14 mouse cellular contexts compared by ENCODE assay signal in genomic region chr7:16819794-16820193, GRCm38 (mm10). TPM values are rescaled to one million over a fixed set of nuclear protein-coding genes. Genes with fewer than 3 reads are reported as not detected.
A peak's percentile ranks its signal among the peaks of the same experiment; 100 is the strongest.
DNase-seq lines count a peak whose midpoint lies in the region; ATAC-seq lines count a peak whose summit lies in the region.
"Had no signal": no experiment of that assay in that cellular context is flagged by ENCODE, and none has a peak within 500 bp of the region (broad histone marks: within the 10 kb centered on the region; RNA-seq: fewer than 3 reads in every experiment).

No protein-coding gene starts in this region.

- peaks cover 6% of the 10 kb centered on the region for H3K36me3 ChIP-seq in heart, embryonic 11.5 days (ENCODE audit: control insufficient read depth, insufficient read depth, low read length)
- peaks cover 26% of the 10 kb centered on the region for H3K36me3 ChIP-seq in midbrain, embryonic 13.5 days
- 0 out of 2 replicates have a peak, but pooled peaks cover 2% of the 10 kb centered on the region for H3K36me3 ChIP-seq in midbrain, embryonic 11.5 days (ENCODE audit: control insufficient read depth, insufficient read depth, low read length)
- peaks cover 15% of the 10 kb centered on the region for H3K36me3 ChIP-seq in liver, embryonic 11.5 days (ENCODE audit: control insufficient read depth, insufficient read depth, low read length)
- H3K36me3 ChIP-seq in neural tube, embryonic 13.5 days, result peaks cover 25% of the 10 kb centered on the region

- H3K27me3 ChIP-seq in heart, embryonic 11.5 days (ENCODE audit: control insufficient read depth, insufficient read depth, low read length), result no peaks in the 10 kb centered on the region
- H3K27me3 ChIP-seq in midbrain, embryonic 13.5 days, result no peaks in the 10 kb centered on the region
- no peaks in the 10 kb centered on the region for H3K27me3 ChIP-seq in midbrain, embryonic 11.5 days (ENCODE audit: control insufficient read depth, insufficient read depth, low read length)
- no peaks in the 10 kb centered on the region for H3K27me3 ChIP-seq in liver, embryonic 11.5 days (replicated peaks; ENCODE audit: control insufficient read depth, insufficient read depth, low read length)
- H3K27me3 ChIP-seq in neural tube, embryonic 13.5 days, result no peaks in the 10 kb centered on the region
- H3K27me3 ChIP-seq: embryonic facial prominence, embryonic 12.5 days; midbrain, embryonic 12.5 days had no signal

- peak overlapping the region; percentile 38 for H3K4me2 ChIP-seq in heart, embryonic 11.5 days
- no peak overlapping the region for H3K4me2 ChIP-seq in midbrain, embryonic 13.5 days (replicated peaks)
- no peak overlapping the region for H3K4me2 ChIP-seq in midbrain, embryonic 11.5 days
- peak overlapping the region; percentile 53 for H3K4me2 ChIP-seq in liver, embryonic 11.5 days
- H3K4me2 ChIP-seq in neural tube, embryonic 13.5 days, result peak overlapping the region; percentile 18
- H3K4me2 ChIP-seq: embryonic facial prominence, embryonic 12.5 days; midbrain, embryonic 12.5 days had no signal

- peak overlapping the region; percentile 31; the same call in 1 of the 2 replicates for H3K9ac ChIP-seq in heart, embryonic 11.5 days (ENCODE audit: low read depth, low read length)
- H3K9ac ChIP-seq in midbrain, embryonic 13.5 days (replicated peaks), result 0 out of 2 replicates have a peak overlapping the region, but pooled peaks have one; percentile 8
- H3K9ac ChIP-seq in midbrain, embryonic 11.5 days (ENCODE audit: low read length), result no peak overlapping the region
- H3K9ac ChIP-seq in liver, embryonic 11.5 days (ENCODE audit: low read depth, low read length), result peak overlapping the region; percentile 53; the same call in 1 of the 2 replicates
- H3K9ac ChIP-seq in neural tube, embryonic 13.5 days, result 0 out of 2 replicates have a peak overlapping the region, but pooled peaks have one; percentile 26
- H3K9ac ChIP-seq: embryonic facial prominence, embryonic 12.5 days; midbrain, embryonic 12.5 days had no signal

- no peak for DNase-seq in heart, adult 18-20 months
- no peak for DNase-seq in midbrain, embryonic 11.5 days (ENCODE audit: low spot score, missing footprints)
- DNase-seq in liver, embryonic 11.5 days (ENCODE audit: low spot score), result no peak
- DNase-seq in yolk sac, embryonic 10.5 days (ENCODE audit: low spot score), result no peak
- no peak for DNase-seq in thymus, postnatal 14 days
- DNase-seq: adrenal gland, postnatal 10 days; layer of hippocampus, adult 9-11 months; thymus, adult 2 months had no signal

- peak; percentile 13; the same call in 1 of the 2 replicates for ATAC-seq in heart, embryonic 11.5 days (replicated peaks; ENCODE audit: insufficient number of reproducible peaks, low FRiP score, low TSS enrichment)
- no peak for ATAC-seq in midbrain, embryonic 13.5 days
- no peak for ATAC-seq in midbrain, embryonic 11.5 days (ENCODE audit: low FRiP score)
- peak; percentile 83 for ATAC-seq in liver, embryonic 11.5 days (replicated peaks; ENCODE audit: low FRiP score)
- ATAC-seq in neural tube, embryonic 13.5 days (ENCODE audit: low read depth), result no peak
- ATAC-seq: intestine, postnatal 0 days had no signal

- no peaks in the 10 kb centered on the region for H3K9me3 ChIP-seq in heart, embryonic 11.5 days (replicated peaks; ENCODE audit: control insufficient read depth, low read length)
- H3K9me3 ChIP-seq in midbrain, embryonic 13.5 days, result no peaks in the 10 kb centered on the region
- no peaks in the 10 kb centered on the region for H3K9me3 ChIP-seq in midbrain, embryonic 11.5 days (ENCODE audit: control insufficient read depth, low read length)
- no peaks in the 10 kb centered on the region for H3K9me3 ChIP-seq in liver, embryonic 11.5 days (ENCODE audit: control insufficient read depth, low read length)
- H3K9me3 ChIP-seq in neural tube, embryonic 13.5 days, result no peaks in the 10 kb centered on the region
- H3K9me3 ChIP-seq: embryonic facial prominence, embryonic 12.5 days; midbrain, embryonic 12.5 days had no signal

- peaks cover 68% of the 10 kb centered on the region for H3K4me1 ChIP-seq in heart, embryonic 11.5 days (ENCODE audit: control insufficient read depth, insufficient read depth, low read length)
- H3K4me1 ChIP-seq in midbrain, embryonic 13.5 days (replicated peaks), result peaks cover 81% of the 10 kb centered on the region
- H3K4me1 ChIP-seq in midbrain, embryonic 11.5 days (ENCODE audit: control insufficient read depth, insufficient read depth, low read length), result peaks cover 45% of the 10 kb centered on the region
- peaks cover 58% of the 10 kb centered on the region for H3K4me1 ChIP-seq in liver, embryonic 11.5 days (replicated peaks; ENCODE audit: control insufficient read depth, insufficient read depth, low read length)
- H3K4me1 ChIP-seq in neural tube, embryonic 13.5 days (replicated peaks), result peaks cover 79% of the 10 kb centered on the region

- no peak overlapping the region for H3K27ac ChIP-seq in heart, embryonic 11.5 days (ENCODE audit: low read depth, low read length)
- H3K27ac ChIP-seq in midbrain, embryonic 13.5 days, result no peak overlapping the region
- no peak overlapping the region for H3K27ac ChIP-seq in midbrain, embryonic 11.5 days (ENCODE audit: low read depth, low read length)
- peak overlapping the region; percentile 66 for H3K27ac ChIP-seq in liver, embryonic 11.5 days (ENCODE audit: low read depth, low read length)
- 0 out of 2 replicates have a peak overlapping the region, but pooled peaks have one; percentile 19 for H3K27ac ChIP-seq in neural tube, embryonic 13.5 days (replicated peaks)
- H3K27ac ChIP-seq: embryonic facial prominence, embryonic 12.5 days; midbrain, embryonic 12.5 days had no signal

- 42% methylated on average over 5 of the region's 5 CpGs for WGBS in heart, embryonic 11.5 days (ENCODE audit: insufficient replicate concordance)
- WGBS in midbrain, embryonic 13.5 days, result 71% methylated on average over 5 of the region's 5 CpGs
- 81% methylated on average over 5 of the region's 5 CpGs for WGBS in midbrain, embryonic 11.5 days
- WGBS in liver, embryonic 11.5 days, result 35% methylated on average over 5 of the region's 5 CpGs
- 79% methylated on average over 5 of the region's 5 CpGs for WGBS in neural tube, embryonic 13.5 days

- H3K4me3 ChIP-seq in heart, embryonic 11.5 days (ENCODE audit: low read depth, low read length), result no peak overlapping the region
- no peak overlapping the region; the same call in 1 of the 2 replicates for H3K4me3 ChIP-seq in midbrain, embryonic 13.5 days (replicated peaks)
- H3K4me3 ChIP-seq in midbrain, embryonic 11.5 days (ENCODE audit: low read depth, low read length), result no peak overlapping the region
- H3K4me3 ChIP-seq in liver, embryonic 11.5 days (ENCODE audit: low read depth, low read length), result no peak overlapping the region
- H3K4me3 ChIP-seq in neural tube, embryonic 13.5 days, result no peak overlapping the region
- H3K4me3 ChIP-seq: embryonic facial prominence, embryonic 12.5 days; midbrain, embryonic 12.5 days had no signal

RNA-seq across cellular contexts. Expression of gene Fkrp, which starts 3.3 kb away (rescaled TPM):
- polyA plus RNA-seq in heart, embryonic 11.5 days (2014; fragmentation: Nextera tagmentation; extraction: Ambion mirVana), result 25.6 and 27.7 TPM in 2 replicates
- total RNA-seq in heart, adult 18-20 months (2021), result 10 to 100 TPM; 49.1 to 53.1 TPM
- polyA plus RNA-seq in midbrain, embryonic 13.5 days (2015; fragmentation: Nextera tagmentation; extraction: Ambion mirVana), result 43.9 and 46.1 TPM in 2 replicates
- 24.3 and 25.9 TPM in 2 replicates for polyA plus RNA-seq in midbrain, embryonic 11.5 days (2014; fragmentation: Nextera tagmentation; extraction: Ambion mirVana)
- polyA plus RNA-seq in liver, embryonic 11.5 days (2014; fragmentation: Nextera tagmentation; extraction: Ambion mirVana), result 20.3 and 22.9 TPM in 2 replicates
- polyA plus RNA-seq in neural tube, embryonic 13.5 days (2015; fragmentation: Nextera tagmentation; extraction: Ambion mirVana), result 40.0 and 45.9 TPM in 2 replicates

RNA-seq across cellular contexts. Expression of gene Strn4, which starts 4.1 kb away (rescaled TPM):
- polyA plus RNA-seq in heart, embryonic 11.5 days (2014; fragmentation: Nextera tagmentation; extraction: Ambion mirVana), result 81.4 and 86.8 TPM in 2 replicates
- 10 to 100 TPM; 50.3 to 60.0 TPM for total RNA-seq in heart, adult 18-20 months (2021)
- 184 and 186 TPM in 2 replicates for polyA plus RNA-seq in midbrain, embryonic 13.5 days (2015; fragmentation: Nextera tagmentation; extraction: Ambion mirVana)
- polyA plus RNA-seq in midbrain, embryonic 11.5 days (2014; fragmentation: Nextera tagmentation; extraction: Ambion mirVana), result 111 and 115 TPM in 2 replicates
- polyA plus RNA-seq in liver, embryonic 11.5 days (2014; fragmentation: Nextera tagmentation; extraction: Ambion mirVana), result 74.8 and 80.9 TPM in 2 replicates
- 155 and 174 TPM in 2 replicates for polyA plus RNA-seq in neural tube, embryonic 13.5 days (2015; fragmentation: Nextera tagmentation; extraction: Ambion mirVana)

RNA-seq across cellular contexts. Expression of gene Prkd2, which starts 22.9 kb away (rescaled TPM):
- polyA plus RNA-seq in heart, embryonic 11.5 days (2014; fragmentation: Nextera tagmentation; extraction: Ambion mirVana), result 10.8 and 11.6 TPM in 2 replicates
- total RNA-seq in heart, adult 18-20 months (2021), result 10 to 100 TPM; 19.7 to 22.2 TPM
- 6.4 and 6.6 TPM in 2 replicates for polyA plus RNA-seq in midbrain, embryonic 13.5 days (2015; fragmentation: Nextera tagmentation; extraction: Ambion mirVana)
- 9.2 and 10.3 TPM in 2 replicates for polyA plus RNA-seq in midbrain, embryonic 11.5 days (2014; fragmentation: Nextera tagmentation; extraction: Ambion mirVana)
- 7.6 and 8.4 TPM in 2 replicates for polyA plus RNA-seq in liver, embryonic 11.5 days (2014; fragmentation: Nextera tagmentation; extraction: Ambion mirVana)
- polyA plus RNA-seq in neural tube, embryonic 13.5 days (2015; fragmentation: Nextera tagmentation; extraction: Ambion mirVana), result 6.3 and 6.8 TPM in 2 replicates

RNA-seq across cellular contexts. Expression of gene Slc1a5, which starts 38.7 kb away (rescaled TPM):
- polyA plus RNA-seq in heart, embryonic 11.5 days (2014; fragmentation: Nextera tagmentation; extraction: Ambion mirVana), result 26.9 and 30.1 TPM in 2 replicates
- total RNA-seq in heart, adult 18-20 months (2021), result 10 to 100 TPM; 13.0 to 26.3 TPM
- 13.8 and 14.9 TPM in 2 replicates for polyA plus RNA-seq in midbrain, embryonic 13.5 days (2015; fragmentation: Nextera tagmentation; extraction: Ambion mirVana)
- 20.7 and 23.2 TPM in 2 replicates for polyA plus RNA-seq in midbrain, embryonic 11.5 days (2014; fragmentation: Nextera tagmentation; extraction: Ambion mirVana)
- polyA plus RNA-seq in liver, embryonic 11.5 days (2014; fragmentation: Nextera tagmentation; extraction: Ambion mirVana), result 58.4 and 67.9 TPM in 2 replicates
- polyA plus RNA-seq in neural tube, embryonic 13.5 days (2015; fragmentation: Nextera tagmentation; extraction: Ambion mirVana), result 8.8 and 9.0 TPM in 2 replicates

RNA-seq across cellular contexts. Expression of gene Dact3, which starts 55.3 kb away (rescaled TPM):
- polyA plus RNA-seq in heart, embryonic 11.5 days (2014; fragmentation: Nextera tagmentation; extraction: Ambion mirVana), result 9.5 and 10.6 TPM in 2 replicates
- 1 to 10 TPM; 8.7 to 9.4 TPM for total RNA-seq in heart, adult 18-20 months (2021)
- polyA plus RNA-seq in midbrain, embryonic 13.5 days (2015; fragmentation: Nextera tagmentation; extraction: Ambion mirVana), result 2.8 and 2.9 TPM in 2 replicates
- 4.8 and 5.3 TPM in 2 replicates for polyA plus RNA-seq in midbrain, embryonic 11.5 days (2014; fragmentation: Nextera tagmentation; extraction: Ambion mirVana)
- 2.5 and 2.6 TPM in 2 replicates for polyA plus RNA-seq in liver, embryonic 11.5 days (2014; fragmentation: Nextera tagmentation; extraction: Ambion mirVana)
- 3.7 and 3.9 TPM in 2 replicates for polyA plus RNA-seq in neural tube, embryonic 13.5 days (2015; fragmentation: Nextera tagmentation; extraction: Ambion mirVana)

Comparison
In these comparisons a context has a peak if more than half of its experiments do, and no peak if none do; other contexts are left out.
1. ATAC-seq: peak in heart, embryonic 11.5 days (single experiment) and liver, embryonic 11.5 days (single experiment); none in midbrain, embryonic 13.5 days (single experiment), midbrain, embryonic 11.5 days (single experiment) and neural tube, embryonic 13.5 days (single experiment).
2. H3K27ac ChIP-seq: peak in liver, embryonic 11.5 days (single experiment) and neural tube, embryonic 13.5 days (single experiment); none in heart, embryonic 11.5 days (single experiment), midbrain, embryonic 13.5 days (single experiment) and midbrain, embryonic 11.5 days (single experiment).
3. H3K4me2 ChIP-seq: peak in heart, embryonic 11.5 days (single experiment), liver, embryonic 11.5 days (single experiment) and neural tube, embryonic 13.5 days (single experiment); none in midbrain, embryonic 13.5 days (single experiment) and midbrain, embryonic 11.5 days (single experiment).